Mouse (Mus musculus) small intestine, adult 2 months (tissue): ENCODE measurements at regions not wholly inside any gene's neighbourhood (a gene's known extent, or its start where the extent isn't known, plus 50 kb on each side); places are given as distances from the start of the nearest gene placed in this dataset.
"Not testable (repeated sequence)": the region's sequence is repeated elsewhere in the genome, so short reads cannot be mapped to it uniquely, and the experiment has no call there.

Experiments
- H3K27ac ChIP-seq: fragments of 200-500 bp; 2 replicates; pipeline ENCODE4 v1.5.1; 2012; ENCODE audit warnings: low read depth, low read length, control low read depth, inconsistent platforms; ENCODE audit not compliant: insufficient read depth
- H3K27me3 ChIP-seq: fragments of 200-500 bp; 2 replicates; pipeline ENCODE4 v1.6.1; 2012; ENCODE audit warnings: mild to moderate bottlenecking, moderate library complexity, low read length, inconsistent platforms; ENCODE audit not compliant: control insufficient read depth, insufficient read depth
- H3K36me3 ChIP-seq: fragments of 200-500 bp; 2 replicates; pipeline ENCODE4 v1.6.1; 2012; ENCODE audit warnings: mild to moderate bottlenecking, low read length, control low read depth, inconsistent platforms; ENCODE audit not compliant: control insufficient read depth, insufficient read depth
- H3K4me1 ChIP-seq: fragments of 200-500 bp; 2 replicates; pipeline ENCODE4 v1.6.1; 2012; ENCODE audit warnings: low read length, inconsistent platforms, mixed read lengths; ENCODE audit not compliant: control insufficient read depth, insufficient read depth, insufficient read length
- H3K4me3 ChIP-seq: fragments of 200-500 bp; 2 replicates; pipeline ENCODE4 v1.5.1; 2012; ENCODE audit warnings: low read depth, mild to moderate bottlenecking, control low read depth, inconsistent platforms, low read length, moderate library complexity
- CTCF ChIP-seq: fragments of 200-500 bp; IDR thresholded peaks from 2 replicates; pipeline ENCODE4 v1.5.1; 2012; ENCODE audit warnings: low read depth, mild to moderate bottlenecking, control low read depth, inconsistent platforms, low read length, moderate library complexity, mixed read lengths; ENCODE audit not compliant: insufficient replicate concordance, insufficient read length; ENCODE audit errors: extremely low read depth
- POLR2A ChIP-seq: fragments of 200-500 bp; IDR thresholded peaks from 2 replicates; pipeline ENCODE4 v1.6.1; 2012; ENCODE audit warnings: low read depth, mild to moderate bottlenecking, control low read depth, inconsistent platforms, low read length, moderate library complexity
- WGBS: fragments of 180-500 bp; shearing (Covaris S2); methylation state at CpG from one replicate; pipeline ENCODE4 v1.1.7; 2018; 5-methylcytosine and 5-hydroxymethylcytosine counted together

DNA sequence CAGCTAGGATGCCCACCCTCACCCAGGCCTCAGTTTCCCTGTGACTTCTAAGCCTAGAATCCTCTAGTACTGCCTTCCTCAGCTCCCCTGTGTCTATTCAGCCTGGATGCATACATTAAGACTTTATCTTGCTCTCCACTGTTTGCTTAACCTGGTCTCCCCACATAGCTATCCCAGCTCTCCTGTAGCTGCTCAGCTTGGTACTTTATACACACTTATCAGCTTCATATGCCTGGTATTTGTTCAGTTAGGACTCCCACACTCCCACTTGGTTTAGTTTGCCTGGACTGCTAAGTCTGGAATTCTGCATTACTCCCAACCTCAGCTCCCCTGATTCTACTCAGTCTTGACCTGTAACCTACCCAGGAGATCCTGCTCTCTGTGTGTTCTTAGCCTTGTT, 147.7 kb downstream of the Tmem121 start:
- Histone ChIP-seq H3K4me1 (no peaks in the 10 kb centered on the region), H3K36me3 (no peaks in the 10 kb centered on the region), H3K4me3 (no peak overlapping the region), H3K27ac (no peak overlapping the region), H3K27me3 (no peaks in the 10 kb centered on the region)
- TF ChIP-seq POLR2A (no peak), CTCF (no peak)

DNA sequence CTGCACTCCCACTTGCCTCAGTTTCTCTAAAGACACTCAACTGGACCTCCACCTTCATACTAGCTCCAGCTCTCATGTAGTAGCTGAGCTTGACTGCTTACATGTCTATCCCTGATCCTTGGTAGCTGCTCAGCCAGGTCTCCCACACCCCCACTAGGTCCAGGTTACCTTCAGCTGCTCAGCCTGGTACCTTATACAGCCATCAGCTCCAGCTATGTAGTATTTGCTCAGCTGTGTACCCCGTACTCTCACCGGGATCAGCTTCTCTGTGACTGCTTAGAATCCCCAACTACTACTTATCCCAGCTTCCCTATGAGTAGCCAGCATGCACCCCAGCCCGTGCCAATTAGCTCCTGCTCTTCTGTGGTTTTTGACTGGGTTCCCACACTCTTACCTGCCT, 148.1 kb downstream of the Tmem121 start:
- not testable (repeated sequence) for H3K36me3 ChIP-seq, H3K27me3 ChIP-seq, H3K27ac ChIP-seq, H3K4me1 ChIP-seq, H3K4me3 ChIP-seq
- 49% methylated on average over 3 of the region's 3 CpGs for WGBS

DNA sequence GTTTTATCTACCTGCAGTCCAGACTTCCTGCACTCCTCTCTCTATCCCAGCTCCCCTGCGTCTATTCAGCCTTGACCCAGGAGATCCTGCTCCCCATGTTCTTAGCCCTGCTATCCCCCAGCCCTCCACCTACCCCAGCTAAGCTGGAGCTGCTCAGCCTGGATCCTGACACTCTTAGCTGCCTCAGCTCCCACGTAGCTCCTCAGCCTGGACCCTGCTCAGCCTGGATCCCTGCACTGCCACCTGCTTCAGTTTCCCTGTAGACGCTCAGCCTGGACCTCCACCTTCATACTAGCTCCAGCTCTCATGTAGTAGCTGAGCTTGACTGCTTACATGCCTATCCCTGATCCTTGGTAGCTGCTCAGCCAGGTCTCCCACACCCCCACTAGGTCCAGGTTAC, 151.5 kb downstream of the Tmem121 start:
- H3K27me3 ChIP-seq: no peaks in the 10 kb centered on the region
- no peak overlapping the region for H3K4me3 ChIP-seq
- no peaks in the 10 kb centered on the region for H3K4me1 ChIP-seq
- no peaks in the 10 kb centered on the region for H3K36me3 ChIP-seq
- 57% methylated on average over 3 of the region's 3 CpGs for WGBS
- no peak overlapping the region for H3K27ac ChIP-seq
- TF ChIP-seq CTCF (no peak), POLR2A (no peak)

DNA sequence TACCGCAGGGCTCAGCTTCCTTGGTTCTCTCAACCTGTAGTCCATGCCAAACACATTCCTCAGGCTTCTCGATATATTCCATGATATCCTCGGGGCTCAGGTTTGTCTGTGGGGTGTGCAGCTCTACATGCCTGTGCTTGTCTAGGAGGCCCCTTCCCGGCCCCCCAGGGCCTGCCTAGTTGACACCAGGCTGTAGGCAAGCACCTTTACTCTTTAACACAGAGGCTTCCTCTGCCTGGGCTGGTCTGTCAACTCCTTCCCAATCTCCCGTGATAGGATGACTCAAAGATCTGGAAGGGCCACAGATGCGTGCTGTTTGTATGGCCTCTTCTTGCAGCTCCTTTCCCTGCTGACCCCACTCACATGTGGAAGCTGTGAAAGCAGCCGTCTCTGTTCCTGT, 150.4 kb upstream of the Adam6b start:
- Histone ChIP-seq H3K36me3 (no peaks in the 10 kb centered on the region), H3K27ac (no peak overlapping the region), H3K27me3 (no peaks in the 10 kb centered on the region), H3K4me3 (no peak overlapping the region), H3K4me1 (no peaks in the 10 kb centered on the region)
- TF ChIP-seq CTCF (no peak), POLR2A (no peak)
- WGBS: 49% methylated on average over 7 of the region's 7 CpGs

DNA sequence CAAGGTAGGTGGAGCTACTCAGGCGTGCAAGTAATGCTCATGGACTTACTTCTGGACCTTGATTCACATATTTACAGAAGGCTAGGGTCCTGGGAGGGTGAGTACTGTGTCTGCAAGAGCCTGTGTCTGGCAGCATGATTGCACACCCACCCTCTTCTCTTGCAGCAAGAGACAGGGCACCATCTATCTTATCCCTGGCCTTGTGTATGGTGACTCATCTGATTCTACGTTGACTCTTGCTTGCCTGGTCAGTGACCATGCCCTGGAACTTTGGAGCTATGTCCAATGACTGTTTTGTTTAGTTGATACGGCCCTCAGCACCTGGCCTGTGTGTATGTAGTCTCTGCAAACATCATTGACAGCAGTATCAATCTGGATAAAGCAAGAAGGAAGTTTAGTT, 148.3 kb upstream of the Adam6b start:
- H3K4me1 ChIP-seq: no peaks in the 10 kb centered on the region
- no peak overlapping the region for H3K27ac ChIP-seq
- no peak overlapping the region for H3K4me3 ChIP-seq
- TF ChIP-seq CTCF (no peak), POLR2A (no peak)
- WGBS: 17% methylated on average over 3 of the region's 3 CpGs
- no peaks in the 10 kb centered on the region for H3K27me3 ChIP-seq
- no peaks in the 10 kb centered on the region for H3K36me3 ChIP-seq

DNA sequence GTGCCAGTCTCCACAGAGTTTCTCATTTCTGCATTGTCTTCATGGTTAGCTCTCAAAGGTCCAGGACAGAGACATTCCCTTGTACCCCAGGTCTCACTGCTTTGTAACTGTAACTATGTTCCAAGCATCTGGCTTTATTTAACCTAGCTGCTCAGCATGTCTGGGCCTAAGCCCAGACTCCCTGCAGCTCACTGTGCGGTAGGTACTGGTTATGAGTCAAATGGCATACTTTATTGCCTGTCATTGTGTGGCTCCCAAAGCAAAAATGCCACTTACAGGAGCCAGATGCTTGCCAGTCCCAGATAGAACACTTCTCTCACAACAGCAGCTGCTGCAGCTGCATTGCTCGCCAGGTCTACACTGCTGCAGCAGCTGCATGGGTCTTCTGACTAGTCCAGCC, 134.2 kb upstream of the Adam6b start:
- TF ChIP-seq POLR2A: no peak
- no peak for TF ChIP-seq CTCF
- H3K27me3 ChIP-seq: no peaks in the 10 kb centered on the region
- 73% methylated on average over 2 of the region's 2 CpGs for WGBS

DNA sequence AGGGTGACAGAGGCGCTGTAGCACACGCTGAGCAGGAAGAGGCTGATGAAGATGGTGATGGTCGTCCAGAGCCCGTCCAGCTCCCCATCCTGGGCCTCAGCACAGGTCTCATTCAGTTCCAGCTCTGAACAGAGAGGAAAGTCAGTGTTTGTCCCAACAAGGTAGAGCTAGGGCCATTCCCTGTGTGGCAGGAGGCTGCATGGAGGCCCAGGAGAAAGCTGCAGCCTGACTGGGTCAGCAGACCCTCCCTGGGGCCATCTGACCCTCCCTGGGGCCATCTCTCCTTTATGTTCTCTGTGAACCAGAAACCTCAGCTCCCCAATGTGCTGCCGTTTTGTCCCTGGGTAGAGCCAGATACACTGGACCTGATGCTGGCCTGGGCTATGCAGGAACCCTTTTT, 131.2 kb upstream of the Adam6b start:
- TF ChIP-seq CTCF (no peak), POLR2A (no peak)
- Histone ChIP-seq H3K27me3 (no peaks in the 10 kb centered on the region), H3K4me3 (no peak overlapping the region), H3K27ac (no peak overlapping the region), H3K4me1 (no peaks in the 10 kb centered on the region), H3K36me3 (no peaks in the 10 kb centered on the region)
- WGBS: 75% methylated on average over 5 of the region's 5 CpGs

More for the DNA sequence above, 134.2 kb upstream of the Adam6b start:
- Histone ChIP-seq H3K27ac (no peak overlapping the region), H3K4me3 (no peak overlapping the region), H3K36me3 (no peaks in the 10 kb centered on the region), H3K4me1 (no peaks in the 10 kb centered on the region)

DNA sequence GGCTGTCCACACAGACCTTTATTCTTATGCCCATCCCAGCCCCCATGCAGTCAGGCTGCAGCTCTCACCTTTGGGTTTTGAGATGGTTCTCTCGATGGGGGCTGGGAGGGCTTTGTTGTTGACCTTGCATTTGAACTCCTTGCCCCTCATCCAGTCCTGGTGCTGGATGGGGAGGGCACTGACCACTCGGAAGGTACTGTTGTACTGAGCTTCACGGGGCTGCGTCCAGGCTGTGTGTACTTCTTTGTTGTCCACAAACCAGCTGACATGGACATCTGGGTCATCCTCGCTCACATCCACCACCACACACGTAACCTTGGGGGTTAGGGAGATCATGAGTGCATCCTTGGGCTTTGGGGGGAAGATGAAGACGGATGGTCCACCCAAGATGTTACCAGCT, 129.3 kb upstream of the Adam6b start:
- H3K4me3 ChIP-seq: no peak overlapping the region
- H3K27ac ChIP-seq: no peak overlapping the region
- no peaks in the 10 kb centered on the region for H3K4me1 ChIP-seq
- H3K36me3 ChIP-seq: no peaks in the 10 kb centered on the region
- TF ChIP-seq POLR2A: no peak
- no peak for TF ChIP-seq CTCF
- 83% methylated on average over 7 of the region's 7 CpGs for WGBS
- H3K27me3 ChIP-seq: no peaks in the 10 kb centered on the region

DNA sequence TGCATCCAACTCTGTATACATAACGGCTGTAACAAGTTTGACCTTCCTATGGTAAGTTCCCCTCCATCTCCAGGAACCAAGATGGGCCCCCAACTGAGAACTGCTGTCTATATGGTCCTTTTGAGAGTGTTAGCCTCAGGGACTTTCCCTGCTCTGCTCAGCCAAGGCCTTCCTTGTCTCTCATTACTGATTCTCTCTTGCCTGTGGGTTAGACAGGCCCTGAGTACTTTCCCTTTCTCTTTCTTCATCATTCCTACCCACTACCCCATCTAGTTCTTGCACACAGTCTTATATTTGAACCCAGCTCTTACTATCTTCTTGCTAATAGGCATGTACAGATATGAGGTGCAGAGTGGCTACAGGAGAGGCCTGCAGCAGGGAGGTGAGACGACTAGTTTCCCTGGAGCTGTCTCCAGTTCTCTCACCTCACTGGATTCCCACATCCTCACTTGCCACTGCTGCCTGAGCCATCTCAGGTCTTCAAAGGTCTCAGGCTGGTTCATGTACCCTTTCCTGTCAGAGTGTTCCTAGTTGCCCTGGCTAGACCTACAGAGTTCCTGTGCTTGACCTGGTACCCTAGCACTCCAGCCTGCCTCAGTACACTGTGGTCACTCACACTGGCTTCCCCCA, 126.8 kb upstream of the Adam6b start:
- no peak for TF ChIP-seq POLR2A
- no peak for TF ChIP-seq CTCF
- WGBS: 46% methylated on average over 2 of the region's 2 CpGs

More for the DNA sequence above, 126.8 kb upstream of the Adam6b start:
- H3K4me1 ChIP-seq: no peaks in the 10 kb centered on the region
- no peak overlapping the region for H3K27ac ChIP-seq
- no peak overlapping the region for H3K4me3 ChIP-seq
- H3K36me3 ChIP-seq: no peaks in the 10 kb centered on the region
- H3K27me3 ChIP-seq: no peaks in the 10 kb centered on the region
